Mouse (Mus musculus) megakaryocyte, adult 5-6 weeks (primary cell): ENCODE data around the gene Klhdc8b. TPM values are rescaled to one million over a fixed set of nuclear protein-coding genes. Genes with fewer than 3 reads are reported as not detected.

ENCODE experiments used
- total RNA-seq, 2 experiments: library from RNA; stranded (forward) in 1 of 2; stranded (reverse) in 1 of 2; fragments of 153-499, 151-499 nt in 1 of 2; fragments of 221-1000, 200-1000 nt in 1 of 2; gene quantifications; 2 replicates each; pipeline versions ENCODE4 v1.2.3 to v1.2.4; 2015 to 2017

The Klhdc8b gene
- total RNA-seq, 2 experiments from 2014 or later = 0.33 to 1.0 TPM

Other genes with a start within 250 kb of the Klhdc8b start
- 11.6 and 12.3 TPM in 2 replicates for gene Dag1, start 197.6 kb downstream of the Klhdc8b start, total RNA-seq (2015)
- gene Dag1, start 197.6 kb downstream of the Klhdc8b start, total RNA-seq (2017) = 4.6 and 5.4 TPM in 2 replicates
- 3.9 and 4.3 TPM in 2 replicates for gene Nicn1, start 171.2 kb downstream of the Klhdc8b start, total RNA-seq (2015)
- 2.6 and 3.6 TPM in 2 replicates for gene Nicn1, start 171.2 kb downstream of the Klhdc8b start, total RNA-seq (2017)
- 0.71 TPM in 1 of 2 replicates, not detected in the other for gene Amt, start 164.7 kb downstream of the Klhdc8b start, total RNA-seq (2015)
- gene Amt, start 164.7 kb downstream of the Klhdc8b start, total RNA-seq (2017) = 0.11 TPM in 1 of 2 replicates, not detected in the other
- 468 and 473 TPM in 2 replicates for gene Rhoa, start 155.5 kb downstream of the Klhdc8b start, total RNA-seq (2015)
- 585 and 627 TPM in 2 replicates for gene Rhoa, start 155.5 kb downstream of the Klhdc8b start, total RNA-seq (2017)
- gene Tcta, start 155.4 kb downstream of the Klhdc8b start, total RNA-seq (2015) = 16.5 and 23.8 TPM in 2 replicates
- 6.2 and 8.4 TPM in 2 replicates for gene Tcta, start 155.4 kb downstream of the Klhdc8b start, total RNA-seq (2017)
- gene Gpx1, start 122.7 kb downstream of the Klhdc8b start, total RNA-seq (2015) = 2,393 and 2,822 TPM in 2 replicates
- 1,668 and 1,978 TPM in 2 replicates for gene Gpx1, start 122.7 kb downstream of the Klhdc8b start, total RNA-seq (2017)
- gene Usp4, start 113.7 kb downstream of the Klhdc8b start, total RNA-seq (2015) = 144 and 148 TPM in 2 replicates
- gene Usp4, start 113.7 kb downstream of the Klhdc8b start, total RNA-seq (2017) = 75.0 and 78.7 TPM in 2 replicates
- gene 1700102P08Rik, start 68.8 kb downstream of the Klhdc8b start, total RNA-seq (2015) = 0.47 and 0.98 TPM in 2 replicates
- gene 1700102P08Rik, start 68.8 kb downstream of the Klhdc8b start, total RNA-seq (2017) = 1.4 and 3.0 TPM in 2 replicates
- gene Ccdc36, start 33.1 kb downstream of the Klhdc8b start, total RNA-seq (2015) = not detected in 2 replicates
- gene Ccdc36, start 33.1 kb downstream of the Klhdc8b start, total RNA-seq (2017) = 0.15 and 0.28 TPM in 2 replicates
- not detected in 2 replicates for gene BC048562, start 25.1 kb downstream of the Klhdc8b start, total RNA-seq (2015)
- gene BC048562, start 25.1 kb downstream of the Klhdc8b start, total RNA-seq (2017) = not detected in 2 replicates
- gene Ccdc71, start 1.1 kb downstream of the Klhdc8b start, total RNA-seq (2015) = 26.7 and 29.4 TPM in 2 replicates
- gene Ccdc71, start 1.1 kb downstream of the Klhdc8b start, total RNA-seq (2017) = 10.9 and 12.8 TPM in 2 replicates
- gene Lamb2, start 18.2 kb upstream of the Klhdc8b start, total RNA-seq (2015) = 0.13 and 0.73 TPM in 2 replicates
- gene Lamb2, start 18.2 kb upstream of the Klhdc8b start, total RNA-seq (2017) = 0.33 and 0.37 TPM in 2 replicates
- gene Usp19, start 29.0 kb upstream of the Klhdc8b start, total RNA-seq (2015) = 29.3 and 33.2 TPM in 2 replicates
- 34.8 and 36.3 TPM in 2 replicates for gene Usp19, start 29.0 kb upstream of the Klhdc8b start, total RNA-seq (2017)
- gene Qars, start 46.1 kb upstream of the Klhdc8b start, total RNA-seq (2015) = 120 and 137 TPM in 2 replicates
- 130 and 144 TPM in 2 replicates for gene Qars, start 46.1 kb upstream of the Klhdc8b start, total RNA-seq (2017)
- 68.1 and 74.0 TPM in 2 replicates for gene Qrich1, start 55.2 kb upstream of the Klhdc8b start, total RNA-seq (2015)
- gene Qrich1, start 55.2 kb upstream of the Klhdc8b start, total RNA-seq (2017) = 97.9 and 109 TPM in 2 replicates
- gene Impdh2, start 98.7 kb upstream of the Klhdc8b start, total RNA-seq (2015) = 87.2 and 93.2 TPM in 2 replicates
- gene Impdh2, start 98.7 kb upstream of the Klhdc8b start, total RNA-seq (2017) = 118 and 119 TPM in 2 replicates
- gene Ndufaf3, start 105.9 kb upstream of the Klhdc8b start, total RNA-seq (2015) = 36.8 and 40.7 TPM in 2 replicates
- 15.2 and 22.7 TPM in 2 replicates for gene Ndufaf3, start 105.9 kb upstream of the Klhdc8b start, total RNA-seq (2017)
- 46.8 and 52.0 TPM in 2 replicates for gene Dalrd3, start 108.3 kb upstream of the Klhdc8b start, total RNA-seq (2015)
- gene Dalrd3, start 108.3 kb upstream of the Klhdc8b start, total RNA-seq (2017) = 21.9 and 22.5 TPM in 2 replicates
- gene Wdr6, start 117.2 kb upstream of the Klhdc8b start, total RNA-seq (2015) = 2.1 and 3.3 TPM in 2 replicates
- gene Wdr6, start 117.2 kb upstream of the Klhdc8b start, total RNA-seq (2017) = 3.1 and 4.0 TPM in 2 replicates
- 0.18 and 0.21 TPM in 2 replicates for gene P4htm, start 136.1 kb upstream of the Klhdc8b start, total RNA-seq (2015)
- gene P4htm, start 136.1 kb upstream of the Klhdc8b start, total RNA-seq (2017) = not detected in 2 replicates
- gene Arih2, start 187.8 kb upstream of the Klhdc8b start, total RNA-seq (2015) = 18.0 and 21.3 TPM in 2 replicates
- 56.0 and 57.5 TPM in 2 replicates for gene Arih2, start 187.8 kb upstream of the Klhdc8b start, total RNA-seq (2017)
- 18.4 and 20.2 TPM in 2 replicates for gene Slc25a20, start 200.5 kb upstream of the Klhdc8b start, total RNA-seq (2015)
- gene Slc25a20, start 200.5 kb upstream of the Klhdc8b start, total RNA-seq (2017) = 22.0 and 22.9 TPM in 2 replicates
- 15.9 and 20.6 TPM in 2 replicates for gene Prkar2a, start 227.7 kb upstream of the Klhdc8b start, total RNA-seq (2015)
- 15.5 and 35.4 TPM in 2 replicates for gene Prkar2a, start 227.7 kb upstream of the Klhdc8b start, total RNA-seq (2017)